Mouse (Mus musculus): Measurements from ENCODE around the gene 4933400A11Rik. TPM values are rescaled to one million over a fixed set of nuclear protein-coding genes. Genes with fewer than 3 reads are reported as not detected.

4933400A11Rik gene
- polyA plus RNA-seq, 1 experiment from 2014 or later: not detected

DNA sequence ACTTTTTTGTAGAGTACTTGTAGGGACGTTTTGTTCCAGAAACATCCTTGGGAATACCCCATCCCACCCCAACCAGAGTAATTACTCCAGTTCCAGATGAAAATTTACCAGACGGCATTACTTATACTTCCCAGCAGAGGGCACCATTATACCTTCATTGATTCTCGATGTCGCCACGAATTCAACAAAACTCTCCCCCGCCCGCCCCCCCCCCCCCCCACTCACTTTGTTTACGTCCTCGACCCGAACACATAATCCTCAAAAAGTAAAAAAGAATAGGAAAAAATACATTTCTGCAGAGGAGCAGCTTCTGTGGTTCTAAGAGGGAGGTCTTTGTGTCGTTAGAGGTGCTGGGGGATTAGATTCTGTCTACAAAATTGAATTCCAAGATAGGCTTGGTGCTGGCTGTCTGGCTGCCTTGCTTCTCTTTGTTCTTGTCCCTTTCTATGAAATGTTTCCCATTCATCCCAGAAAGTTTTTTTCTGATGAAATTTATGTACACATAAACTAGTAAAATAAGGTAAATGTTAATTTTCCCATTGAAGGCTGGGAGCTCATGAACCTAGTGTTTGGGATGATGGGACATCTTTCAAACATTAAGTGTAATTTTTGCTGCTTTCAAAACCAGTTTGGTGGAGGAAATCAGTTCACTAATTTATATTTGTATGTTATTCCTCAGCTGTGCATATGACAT is 19.7 kb upstream of the 4933400A11Rik start:
- 13% methylated on average over 11 of the region's 11 CpGs for WGBS
- Histone ChIP-seq H3K36me3 (ENCODE audit: insufficient read depth, low read length) (no peaks in the 10 kb centered on the region), H3K4me2 (replicated peaks; ENCODE audit: low read depth, low read length) (peak overlapping the region; percentile 38), H3K4me1 (ENCODE audit: insufficient read depth, low read length) (no peaks in the 10 kb centered on the region), H3K27me3 (ENCODE audit: insufficient read depth, low read length) (peaks cover 18% of the 10 kb centered on the region), H3K9me3 (ENCODE audit: low read length) (no peaks in the 10 kb centered on the region), H3K4me3 (ENCODE audit: low read length) (peak overlapping the region; percentile 39), H3K9ac (replicated peaks; ENCODE audit: low read length) (no peak overlapping the region), H3K27ac (ENCODE audit: low read length) (no peak overlapping the region)
- ATAC-seq (ENCODE audit: low FRiP score, low TSS enrichment): no peak

DNA sequence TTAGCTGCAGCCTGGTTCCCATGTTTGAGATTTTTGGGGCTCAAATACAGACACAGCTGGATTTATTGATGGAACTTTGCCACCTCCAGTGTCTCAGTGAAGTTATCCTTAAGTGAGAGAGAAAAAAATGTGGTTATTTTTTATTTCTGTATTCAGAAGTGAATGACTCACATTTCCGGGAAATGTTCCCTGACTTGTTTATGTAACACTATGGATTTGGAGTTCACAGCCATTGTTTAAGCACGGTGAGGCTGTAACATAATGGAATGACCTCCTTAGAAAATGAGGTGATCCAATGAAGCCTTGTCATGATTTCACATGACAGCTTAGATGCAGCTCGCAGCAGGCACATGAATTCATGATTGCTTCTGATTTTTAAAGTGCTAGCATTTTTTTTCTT is 17.7 kb upstream of the 4933400A11Rik start:
- Histone ChIP-seq H3K27me3 (ENCODE audit: insufficient read depth, low read length) (peaks cover 15% of the 10 kb centered on the region; the same call in 1 of the 2 replicates), H3K27ac (ENCODE audit: low read length) (no peak overlapping the region), H3K4me2 (replicated peaks; ENCODE audit: low read depth, low read length) (no peak overlapping the region), H3K36me3 (ENCODE audit: insufficient read depth, low read length) (no peaks in the 10 kb centered on the region), H3K4me1 (ENCODE audit: insufficient read depth, low read length) (no peaks in the 10 kb centered on the region), H3K4me3 (ENCODE audit: low read length) (no peak overlapping the region), H3K9me3 (ENCODE audit: low read length) (no peaks in the 10 kb centered on the region), H3K9ac (replicated peaks; ENCODE audit: low read length) (no peak overlapping the region)
- whole genome bisulfite sequencing: 61% methylated on average over 3 of the region's 3 CpGs
- ATAC-seq (ENCODE audit: low FRiP score, low TSS enrichment): no peak

DNA sequence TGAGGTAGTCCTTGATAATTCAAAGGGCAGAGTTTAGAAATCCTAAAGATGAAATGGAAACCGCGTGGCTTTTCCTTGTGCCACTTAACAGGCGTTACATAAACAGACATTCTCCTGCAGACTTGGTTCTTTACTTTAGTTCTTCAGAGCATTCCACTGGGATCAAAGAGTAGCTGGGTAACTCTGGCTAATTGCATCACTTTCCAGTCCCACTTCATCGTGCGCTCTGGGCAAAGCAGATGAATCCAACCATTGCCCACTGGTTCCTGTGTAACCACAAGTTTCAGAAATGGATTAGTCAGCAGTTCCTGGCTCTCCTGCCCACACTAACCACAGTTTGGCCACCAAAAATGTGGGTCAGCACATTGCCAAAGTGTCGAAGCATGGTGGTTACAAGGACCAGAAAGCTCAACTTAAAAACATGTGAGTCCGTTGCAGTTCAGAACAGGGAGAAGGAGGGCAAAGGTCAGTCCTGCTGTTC is 15.4 kb upstream of the 4933400A11Rik start:
- H3K9me3 ChIP-seq (ENCODE audit: low read length): no peaks in the 10 kb centered on the region
- no peak overlapping the region for H3K9ac ChIP-seq (replicated peaks; ENCODE audit: low read length)
- H3K27me3 ChIP-seq (ENCODE audit: insufficient read depth, low read length): peaks cover 10% of the 10 kb centered on the region; the same call in 1 of the 2 replicates
- ATAC-seq (ENCODE audit: low FRiP score, low TSS enrichment): no peak
- H3K27ac ChIP-seq (ENCODE audit: low read length): no peak overlapping the region
- no peak overlapping the region for H3K4me2 ChIP-seq (replicated peaks; ENCODE audit: low read depth, low read length)
- H3K4me1 ChIP-seq (ENCODE audit: insufficient read depth, low read length): no peaks in the 10 kb centered on the region
- no peaks in the 10 kb centered on the region for H3K36me3 ChIP-seq (ENCODE audit: insufficient read depth, low read length)
- WGBS: 60% methylated on average over 7 of the region's 7 CpGs
- H3K4me3 ChIP-seq (ENCODE audit: low read length): no peak overlapping the region

DNA sequence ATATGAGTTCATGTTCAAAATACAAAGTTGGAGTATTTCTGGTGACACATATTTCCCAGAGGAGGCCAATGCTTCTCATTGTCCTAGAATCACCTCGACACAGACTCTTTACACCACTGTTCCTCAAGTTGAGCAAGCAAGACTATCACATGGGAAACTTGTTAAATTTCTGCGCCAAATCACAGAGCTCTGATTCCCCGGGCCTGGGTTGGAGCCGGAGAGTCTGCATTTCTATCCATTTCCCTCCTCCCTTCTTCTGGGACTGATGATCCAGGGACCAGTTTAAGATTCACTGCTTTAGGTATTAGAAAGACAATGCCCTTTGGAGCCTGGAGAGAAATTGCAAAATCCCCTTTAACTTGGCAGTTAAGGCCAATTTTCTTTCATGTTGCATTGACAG is 15.0 kb upstream of the 4933400A11Rik start:
- H3K4me1 ChIP-seq (ENCODE audit: insufficient read depth, low read length): no peaks in the 10 kb centered on the region
- WGBS: 68% methylated on average over 4 of the region's 4 CpGs
- no peak overlapping the region for H3K9ac ChIP-seq (replicated peaks; ENCODE audit: low read length)
- no peak for ATAC-seq (ENCODE audit: low FRiP score, low TSS enrichment)
- H3K27ac ChIP-seq (ENCODE audit: low read length): no peak overlapping the region
- no peaks in the 10 kb centered on the region for H3K36me3 ChIP-seq (ENCODE audit: insufficient read depth, low read length)
- peaks cover 10% of the 10 kb centered on the region; the same call in 1 of the 2 replicates for H3K27me3 ChIP-seq (ENCODE audit: insufficient read depth, low read length)
- H3K4me3 ChIP-seq (ENCODE audit: low read length): no peak overlapping the region
- H3K9me3 ChIP-seq (ENCODE audit: low read length): no peaks in the 10 kb centered on the region
- H3K4me2 ChIP-seq (replicated peaks; ENCODE audit: low read depth, low read length): no peak overlapping the region

DNA sequence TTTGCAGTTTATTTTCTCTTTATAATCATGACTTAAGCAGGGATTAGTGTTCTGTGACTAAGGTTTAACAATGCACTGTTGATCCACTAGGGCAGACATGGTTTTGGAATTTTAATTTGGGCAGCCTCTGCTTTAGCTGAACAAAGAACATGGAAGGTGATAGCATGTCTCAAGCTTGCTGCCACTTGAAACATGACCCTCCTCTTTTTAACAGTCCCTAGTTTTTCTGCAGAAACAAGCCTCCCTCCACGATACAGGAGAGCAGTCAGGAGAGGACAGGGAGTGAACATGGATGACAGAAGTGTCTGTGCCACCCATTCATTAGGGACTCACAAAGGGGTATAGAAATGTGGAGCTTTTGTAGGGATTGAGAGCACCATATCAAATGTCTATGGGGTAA is 13.4 kb upstream of the 4933400A11Rik start:
- WGBS: 11% methylated on average over 1 of the region's 1 CpGs
- Histone ChIP-seq H3K9ac (replicated peaks; ENCODE audit: low read length) (no peak overlapping the region), H3K4me2 (replicated peaks; ENCODE audit: low read depth, low read length) (no peak overlapping the region), H3K4me3 (ENCODE audit: low read length) (no peak overlapping the region), H3K27me3 (ENCODE audit: insufficient read depth, low read length) (peaks cover 4% of the 10 kb centered on the region; the same call in 1 of the 2 replicates), H3K27ac (ENCODE audit: low read length) (no peak overlapping the region), H3K9me3 (ENCODE audit: low read length) (no peaks in the 10 kb centered on the region), H3K4me1 (ENCODE audit: insufficient read depth, low read length) (no peaks in the 10 kb centered on the region), H3K36me3 (ENCODE audit: insufficient read depth, low read length) (no peaks in the 10 kb centered on the region)
- ATAC-seq (ENCODE audit: low FRiP score, low TSS enrichment): peak; percentile 71; the same call in 1 of the 2 replicates

DNA sequence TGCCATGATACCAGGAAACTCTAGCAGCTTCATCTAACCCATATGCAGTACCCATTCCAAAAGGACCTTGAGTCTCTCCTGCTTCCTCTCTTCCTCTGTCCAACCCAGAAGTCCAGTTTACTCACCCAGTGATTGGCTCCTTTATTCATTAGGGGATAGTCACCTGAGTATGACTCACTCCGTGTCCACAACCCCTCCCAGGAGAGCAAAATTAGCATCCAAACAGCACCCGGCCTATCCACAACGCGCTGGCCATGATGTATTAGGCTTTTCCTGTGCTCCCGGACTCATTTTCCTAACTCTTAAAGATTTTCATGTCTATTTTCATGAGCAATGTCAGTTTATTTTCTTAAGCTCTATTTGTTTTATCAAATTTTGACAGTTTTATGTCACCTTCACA is 10.3 kb upstream of the 4933400A11Rik start:
- Histone ChIP-seq H3K27me3 (ENCODE audit: insufficient read depth, low read length) (peaks cover 2% of the 10 kb centered on the region; the same call in 1 of the 2 replicates), H3K4me3 (ENCODE audit: low read length) (no peak overlapping the region), H3K4me2 (replicated peaks; ENCODE audit: low read depth, low read length) (no peak overlapping the region), H3K36me3 (ENCODE audit: insufficient read depth, low read length) (no peaks in the 10 kb centered on the region), H3K9me3 (ENCODE audit: low read length) (no peaks in the 10 kb centered on the region), H3K4me1 (ENCODE audit: insufficient read depth, low read length) (no peaks in the 10 kb centered on the region), H3K27ac (ENCODE audit: low read length) (no peak overlapping the region), H3K9ac (replicated peaks; ENCODE audit: low read length) (no peak overlapping the region)
- 83% methylated on average over 5 of the region's 5 CpGs for WGBS
- ATAC-seq (ENCODE audit: low FRiP score, low TSS enrichment): no peak

DNA sequence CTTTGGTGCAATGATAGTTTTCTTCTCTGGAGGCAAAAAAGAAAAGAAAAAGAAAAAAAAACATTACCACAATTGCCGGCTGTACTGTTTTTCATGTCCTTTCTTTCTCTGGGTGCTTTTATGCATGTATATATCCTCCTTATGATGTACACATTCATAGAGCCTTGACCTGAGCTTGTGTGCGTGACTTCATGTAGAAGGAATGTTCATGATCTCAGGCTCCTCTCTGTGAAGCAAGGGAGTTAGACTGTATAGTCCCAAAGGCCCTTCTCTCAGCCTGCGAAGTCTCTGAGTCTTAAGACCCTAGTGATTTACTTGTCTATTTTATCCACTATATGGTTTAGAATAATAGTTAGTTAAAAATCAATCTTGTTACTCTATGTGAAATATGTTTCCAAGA is 21.4 kb downstream of the 4933400A11Rik start:
- ATAC-seq (ENCODE audit: low FRiP score, low TSS enrichment): no peak
- Histone ChIP-seq H3K4me3 (ENCODE audit: low read length) (no peak overlapping the region), H3K27ac (ENCODE audit: low read length) (no peak overlapping the region), H3K9ac (replicated peaks; ENCODE audit: low read length) (no peak overlapping the region), H3K4me2 (replicated peaks; ENCODE audit: low read depth, low read length) (no peak overlapping the region), H3K36me3 (ENCODE audit: insufficient read depth, low read length) (no peaks in the 10 kb centered on the region), H3K4me1 (ENCODE audit: insufficient read depth, low read length) (no peaks in the 10 kb centered on the region), H3K9me3 (ENCODE audit: low read length) (no peaks in the 10 kb centered on the region), H3K27me3 (ENCODE audit: insufficient read depth, low read length) (peaks cover 4% of the 10 kb centered on the region; the same call in 1 of the 2 replicates)
- WGBS: 75% methylated on average over 3 of the region's 3 CpGs

DNA sequence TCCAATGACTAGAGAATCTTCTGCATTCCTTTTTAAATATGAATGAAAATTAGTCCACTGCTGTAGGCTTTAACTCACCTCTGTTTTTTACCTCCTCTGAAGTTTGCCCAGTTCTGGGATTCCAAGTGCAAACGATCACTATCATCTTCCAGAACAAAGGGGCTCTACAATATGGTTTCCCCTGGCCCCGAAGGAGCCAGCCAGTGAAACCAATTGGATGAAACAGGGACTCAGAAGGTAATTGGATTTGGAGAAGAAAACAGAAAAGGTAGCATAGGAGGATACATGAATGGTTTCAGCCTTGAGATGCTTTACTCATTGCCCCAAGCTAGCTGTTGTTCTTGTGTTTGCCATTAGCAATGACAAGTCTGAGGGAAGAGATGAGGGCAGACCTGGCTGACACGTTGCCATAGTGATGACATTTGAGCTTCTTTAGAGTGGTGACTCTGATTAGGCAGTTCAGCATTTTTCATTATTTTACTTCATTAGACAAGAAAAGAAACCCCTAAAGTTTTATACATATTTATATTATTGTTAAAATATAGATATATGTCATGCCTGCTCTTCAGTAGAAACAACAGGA is 44.0 kb downstream of the 4933400A11Rik start:
- Histone ChIP-seq H3K9me3 (ENCODE audit: low read length) (no peaks in the 10 kb centered on the region), H3K4me3 (ENCODE audit: low read length) (no peak overlapping the region), H3K9ac (replicated peaks; ENCODE audit: low read length) (no peak overlapping the region), H3K27ac (ENCODE audit: low read length) (no peak overlapping the region), H3K27me3 (ENCODE audit: insufficient read depth, low read length) (peaks cover 5% of the 10 kb centered on the region; the same call in 1 of the 2 replicates), H3K36me3 (ENCODE audit: insufficient read depth, low read length) (no peaks in the 10 kb centered on the region), H3K4me2 (replicated peaks; ENCODE audit: low read depth, low read length) (no peak overlapping the region), H3K4me1 (ENCODE audit: insufficient read depth, low read length) (no peaks in the 10 kb centered on the region)
- WGBS: 76% methylated on average over 3 of the region's 3 CpGs
- no peak for ATAC-seq (ENCODE audit: low FRiP score, low TSS enrichment)

Measured in kidney, embryonic 16.5 days (tissue).